Mouse (Mus musculus) MEL-GATA-1-ER (cell line): ENCODE data around the gene Flvcr2.

Experiments
- DNase-seq: peaks from one replicate; pipeline ENCODE4 v3.0.0-alpha.2; 2012; ENCODE audit warnings: low read depth; ENCODE audit errors: extremely low read depth

The Flvcr2 gene

GRCm38 (mm10) chr12:85729945-85730290, 16.4 kb upstream of the Flvcr2 start:
- DNase-seq = no peak

- no peak for DNase-seq
Observed at GRCm38 (mm10) chr12:85736203-85736602, 10.1 kb upstream of the Flvcr2 start.

- DNase-seq = no peak
Observed at GRCm38 (mm10) chr12:85736960-85737359, 9.4 kb upstream of the Flvcr2 start.

- no peak for DNase-seq
Observed at GRCm38 (mm10) chr12:85746696-85747219, 419 bp downstream of the Flvcr2 start.

- DNase-seq = no peak
Observed at GRCm38 (mm10) chr12:85747343-85747742, 1.0 kb downstream of the Flvcr2 start.

GRCm38 (mm10) chr12:85749861-85750260, 3.5 kb downstream of the Flvcr2 start:
- no peak for DNase-seq

GRCm38 (mm10) chr12:85752116-85752515, 5.8 kb downstream of the Flvcr2 start:
- no peak for DNase-seq

GRCm38 (mm10) chr12:85753223-85753622, 6.9 kb downstream of the Flvcr2 start:
- DNase-seq = no peak

GRCm38 (mm10) chr12:85754611-85755265, 8.4 kb downstream of the Flvcr2 start:
- no peak for DNase-seq

- no peak for DNase-seq
Observed at GRCm38 (mm10) chr12:85756455-85756854, 10.1 kb downstream of the Flvcr2 start.

GRCm38 (mm10) chr12:85757074-85757473, 10.7 kb downstream of the Flvcr2 start:
- no peak for DNase-seq

GRCm38 (mm10) chr12:85758741-85759140, 12.4 kb downstream of the Flvcr2 start:
- no peak for DNase-seq

- no peak for DNase-seq
Observed at GRCm38 (mm10) chr12:85761471-85761870, 15.1 kb downstream of the Flvcr2 start.

- DNase-seq = no peak
Observed at GRCm38 (mm10) chr12:85764686-85765085, 18.3 kb downstream of the Flvcr2 start.

- DNase-seq = no peak
Observed at GRCm38 (mm10) chr12:85766287-85766686, 19.9 kb downstream of the Flvcr2 start.

- no peak for DNase-seq
Observed at GRCm38 (mm10) chr12:85767750-85768149, 21.4 kb downstream of the Flvcr2 start.

- DNase-seq = no peak
Observed at GRCm38 (mm10) chr12:85771356-85771755, 25.0 kb downstream of the Flvcr2 start.

GRCm38 (mm10) chr12:85778962-85779361, 32.6 kb downstream of the Flvcr2 start:
- no peak for DNase-seq

- DNase-seq = no peak
Observed at GRCm38 (mm10) chr12:85779707-85780106, 33.4 kb downstream of the Flvcr2 start.

GRCm38 (mm10) chr12:85781606-85782005, 35.3 kb downstream of the Flvcr2 start:
- no peak for DNase-seq

GRCm38 (mm10) chr12:85784916-85785815, 38.8 kb downstream of the Flvcr2 start:
- DNase-seq = no peak

GRCm38 (mm10) chr12:85792158-85792557, 45.8 kb downstream of the Flvcr2 start:
- no peak for DNase-seq
